Mouse (Mus musculus) frontal cortex, adult (tissue): ENCODE results near the gene Gm20388.

Experiments
- ATAC-seq: cut with Nextera tagmentation; 2 replicates; pipeline ENCODE4 v1.9.2; 2017; ENCODE audit warnings: mild to moderate bottlenecking, moderate library complexity, mixed read lengths; ENCODE audit not compliant: low TSS enrichment

The Gm20388 gene

DNA sequence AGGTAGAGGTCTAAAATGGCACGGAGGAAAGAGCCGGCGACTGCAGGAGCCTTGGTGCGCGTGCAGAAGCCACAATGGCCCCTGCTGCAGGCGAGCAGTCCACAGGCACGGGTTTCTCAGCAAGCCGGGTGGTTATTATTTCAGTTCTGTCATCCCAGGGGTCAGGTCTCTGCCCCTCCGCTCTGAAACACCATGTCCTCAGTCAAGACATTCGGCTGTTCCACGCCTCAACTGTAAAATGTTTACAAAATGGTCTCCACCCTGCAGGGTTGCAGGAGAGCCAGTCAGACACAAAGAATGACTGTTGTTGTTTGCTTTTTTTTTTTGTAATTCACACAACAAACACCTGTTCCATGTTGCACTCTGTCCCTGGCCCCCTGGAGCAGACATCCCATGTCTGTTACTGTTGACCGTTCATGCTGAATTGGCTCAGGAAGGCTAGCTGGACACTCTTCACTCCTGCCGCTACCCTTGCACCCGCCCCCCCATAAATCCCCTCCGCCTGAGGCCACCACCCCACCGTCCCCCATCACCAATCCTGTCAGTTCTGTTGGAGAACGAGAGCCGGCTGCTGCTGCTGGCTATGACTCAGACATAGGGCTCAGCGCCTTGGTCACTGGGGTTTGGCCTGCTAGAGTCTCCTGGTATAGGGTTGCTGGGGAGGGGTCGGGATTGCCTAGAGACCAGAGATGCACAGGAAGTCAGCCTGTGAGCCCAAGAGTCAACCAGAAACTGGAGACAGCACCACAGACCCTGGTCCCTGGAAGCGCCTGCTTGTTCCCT is 350.9 kb downstream of the Gm20388 start:
- no peak for ATAC-seq

DNA sequence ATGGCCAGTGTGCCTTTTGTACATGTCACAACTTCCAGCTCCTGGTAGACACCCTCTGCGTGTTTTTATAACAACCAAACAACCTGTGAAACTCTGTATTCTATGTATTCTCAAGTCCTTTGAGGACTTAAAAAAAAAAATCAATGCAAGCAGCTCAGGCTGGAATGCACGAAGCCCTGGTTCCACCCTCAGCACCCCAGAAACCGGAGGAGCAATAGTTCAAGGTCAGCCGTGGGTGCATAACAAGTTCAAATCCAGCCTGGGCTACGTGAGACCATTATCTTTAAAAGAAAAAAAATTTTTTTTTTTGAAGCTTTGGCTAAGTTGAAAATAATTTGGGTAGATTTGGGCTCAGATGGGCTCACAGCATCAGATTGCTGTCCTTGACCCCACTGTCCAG is 353.2 kb downstream of the Gm20388 start:
- ATAC-seq = no peak

DNA sequence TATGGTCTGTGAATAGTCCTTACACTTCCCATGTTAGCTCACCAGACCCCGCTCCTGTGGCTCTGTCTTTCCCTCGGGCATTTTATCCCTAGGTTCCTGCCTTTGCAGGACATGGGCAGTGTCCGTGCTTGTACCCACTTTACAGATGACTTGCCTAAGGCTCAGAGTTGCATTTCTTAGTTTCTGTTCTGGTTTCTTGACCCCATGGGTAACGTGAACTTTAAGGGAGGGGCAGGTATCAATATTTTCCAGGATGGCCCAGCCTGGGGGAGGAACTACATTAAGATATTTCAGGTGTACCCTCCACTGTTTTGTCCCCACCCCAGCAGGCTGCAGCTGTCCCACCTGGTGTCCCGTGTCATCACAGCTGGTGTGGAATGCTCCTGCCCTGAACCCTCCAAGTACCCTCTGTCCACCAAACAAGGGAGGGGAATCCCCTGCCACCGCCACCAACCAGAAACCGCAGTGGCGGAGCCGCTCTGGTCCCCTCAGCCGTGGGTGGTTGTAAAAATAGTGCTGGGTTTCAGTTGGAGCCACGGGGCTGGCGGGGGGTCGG is 353.8 kb downstream of the Gm20388 start:
- no peak for ATAC-seq

DNA sequence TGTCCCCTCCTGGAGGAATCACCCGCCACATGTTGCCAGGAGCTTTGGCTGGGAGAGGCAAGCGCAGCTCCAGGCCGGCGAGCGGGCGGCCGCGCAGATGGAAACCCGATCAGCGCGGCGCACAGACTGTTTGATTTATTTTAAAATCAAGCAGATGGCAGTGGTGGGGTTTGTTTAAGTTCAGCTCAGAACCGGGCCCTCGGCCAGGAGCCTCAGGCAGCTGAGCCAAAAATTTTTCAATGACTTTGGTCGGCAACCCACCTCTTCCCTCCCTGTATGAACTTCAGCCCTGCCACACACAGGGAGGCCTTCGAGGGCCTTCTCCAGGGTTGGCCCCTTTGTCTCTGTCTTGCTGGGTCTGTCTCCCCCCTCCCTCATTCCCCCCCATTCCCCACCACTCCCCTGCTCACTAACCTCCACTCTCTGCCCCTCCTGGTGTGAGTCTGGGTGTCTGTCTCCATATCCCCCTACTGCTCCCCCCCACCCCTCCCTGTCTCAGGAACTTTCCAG is 354.4 kb downstream of the Gm20388 start:
- ATAC-seq = peak; percentile 57

DNA sequence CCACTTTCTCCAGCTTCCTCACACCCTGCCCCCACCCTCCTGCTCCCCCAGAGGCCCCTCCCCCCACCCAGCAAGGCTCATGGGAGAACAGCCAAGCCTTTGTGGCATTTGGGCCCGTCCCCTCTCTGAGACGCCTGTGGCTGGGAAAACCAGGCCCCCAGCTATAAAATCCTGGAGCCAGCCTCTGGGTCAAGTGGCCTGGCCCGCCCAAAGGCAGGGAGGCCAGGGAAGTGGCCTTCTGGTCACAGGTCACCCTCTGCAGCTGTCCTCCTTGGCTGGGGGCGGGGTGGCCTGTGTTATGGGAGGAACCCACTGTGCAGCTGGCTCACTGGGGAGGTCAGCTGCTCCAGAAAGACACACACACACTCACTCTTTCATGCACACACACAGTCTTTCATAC is 354.8 kb downstream of the Gm20388 start:
- no peak for ATAC-seq

DNA sequence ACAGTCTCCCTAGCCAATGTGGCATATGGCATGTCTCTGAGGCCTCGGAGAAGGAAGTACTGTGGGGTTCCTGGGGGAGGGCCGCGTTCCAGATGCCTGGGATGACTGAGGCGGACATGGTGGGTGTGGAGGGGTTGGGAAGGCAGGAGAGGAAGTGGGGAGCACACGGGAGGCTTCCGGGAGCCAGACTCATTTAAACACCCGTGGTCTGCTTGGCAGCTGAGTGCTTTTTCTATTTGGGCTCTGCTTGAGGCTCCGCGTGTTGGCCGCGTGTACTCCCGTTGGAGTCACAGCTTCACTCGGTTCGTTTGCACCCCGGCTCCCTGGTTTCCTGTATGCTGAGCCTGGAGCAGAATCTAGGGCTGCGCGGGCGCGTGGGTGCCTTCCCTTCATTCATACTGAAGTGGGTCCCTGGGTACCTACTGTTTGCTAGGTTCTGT is 357.9 kb downstream of the Gm20388 start:
- peak; percentile 71 for ATAC-seq

DNA sequence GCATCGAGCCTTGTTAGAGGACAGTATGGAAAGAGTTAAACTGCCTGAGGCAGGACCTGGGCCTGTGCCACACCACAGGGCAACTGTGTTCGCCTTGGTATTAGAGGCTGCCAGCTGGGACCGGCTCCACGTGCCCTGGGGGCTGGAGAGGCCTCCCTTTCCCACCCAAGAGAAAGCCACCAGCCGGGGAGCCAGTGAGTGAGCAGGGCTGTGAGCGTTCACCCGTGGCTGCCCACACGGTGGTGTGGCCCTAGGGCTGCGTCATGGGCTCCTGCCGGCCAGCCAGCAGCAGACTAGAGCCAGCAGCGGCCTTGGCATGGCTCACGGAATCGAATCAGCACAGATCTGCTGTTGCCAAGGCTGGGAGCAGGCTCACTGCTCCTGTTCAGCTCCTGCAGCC is 359.8 kb downstream of the Gm20388 start:
- 0 out of 2 replicates have a peak, but pooled peaks have one; percentile 22 for ATAC-seq

DNA sequence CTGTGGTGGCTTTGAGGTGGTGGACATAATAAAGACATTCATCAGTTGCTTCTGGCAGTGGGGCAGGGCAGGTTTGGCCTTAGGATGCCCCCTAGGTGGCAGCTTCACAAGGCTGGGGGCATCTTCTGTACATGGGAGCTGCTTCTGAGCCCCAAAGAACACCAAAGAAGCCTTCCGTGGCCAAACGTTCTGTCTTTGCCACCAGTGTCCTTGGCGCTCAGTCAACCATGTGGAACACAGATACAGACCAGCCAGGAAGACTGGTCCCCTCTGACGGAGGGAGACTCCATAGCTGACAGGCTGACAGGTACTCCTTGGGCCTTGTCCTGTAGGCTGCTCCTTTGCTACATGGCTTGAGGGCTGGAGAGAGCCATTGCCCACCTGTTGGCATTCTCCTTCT is 362.8 kb downstream of the Gm20388 start:
- no peak for ATAC-seq

DNA sequence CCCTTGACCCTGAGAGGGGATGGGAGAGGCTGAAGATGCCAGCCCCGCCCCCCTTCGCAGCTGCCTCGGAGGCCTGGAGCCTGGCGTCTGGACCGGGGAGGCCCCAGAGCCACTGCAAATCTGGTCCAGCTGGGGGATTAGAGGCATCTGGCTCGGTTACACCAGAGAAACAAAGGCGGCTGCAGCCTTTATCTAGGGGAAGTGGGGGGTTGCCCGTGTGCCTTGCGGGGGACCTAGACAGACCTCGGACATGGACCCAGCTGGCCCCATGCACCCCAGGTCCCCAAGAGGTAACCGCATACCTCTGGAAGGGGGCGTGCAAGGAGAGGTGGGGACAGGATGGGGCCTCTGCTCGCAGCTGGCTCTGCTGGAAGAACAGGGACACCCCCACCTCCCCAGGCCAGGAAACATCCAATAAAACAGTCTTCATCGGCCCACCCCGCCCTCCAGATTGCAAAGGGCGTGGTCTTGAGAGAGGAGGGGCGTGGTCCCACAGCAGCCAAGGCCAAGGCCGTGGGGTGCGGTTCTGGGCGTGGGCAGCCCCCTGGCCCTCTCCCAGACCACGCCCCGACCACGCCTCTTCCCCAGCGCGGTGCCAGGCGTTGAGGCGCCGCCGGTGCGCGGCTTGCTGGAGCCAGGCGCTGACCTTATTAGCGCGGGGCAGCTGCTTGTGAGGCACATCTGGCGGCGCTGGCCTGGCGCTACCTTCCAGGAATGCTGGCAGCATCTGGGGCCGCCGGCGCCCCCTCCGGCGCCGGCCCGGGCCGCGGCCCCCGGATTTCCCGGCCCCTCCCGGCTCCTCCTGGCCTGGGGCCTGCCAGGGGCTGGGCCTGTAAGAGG is 365.6 kb downstream of the Gm20388 start:
- no peak; the same call in 1 of the 2 replicates for ATAC-seq

DNA sequence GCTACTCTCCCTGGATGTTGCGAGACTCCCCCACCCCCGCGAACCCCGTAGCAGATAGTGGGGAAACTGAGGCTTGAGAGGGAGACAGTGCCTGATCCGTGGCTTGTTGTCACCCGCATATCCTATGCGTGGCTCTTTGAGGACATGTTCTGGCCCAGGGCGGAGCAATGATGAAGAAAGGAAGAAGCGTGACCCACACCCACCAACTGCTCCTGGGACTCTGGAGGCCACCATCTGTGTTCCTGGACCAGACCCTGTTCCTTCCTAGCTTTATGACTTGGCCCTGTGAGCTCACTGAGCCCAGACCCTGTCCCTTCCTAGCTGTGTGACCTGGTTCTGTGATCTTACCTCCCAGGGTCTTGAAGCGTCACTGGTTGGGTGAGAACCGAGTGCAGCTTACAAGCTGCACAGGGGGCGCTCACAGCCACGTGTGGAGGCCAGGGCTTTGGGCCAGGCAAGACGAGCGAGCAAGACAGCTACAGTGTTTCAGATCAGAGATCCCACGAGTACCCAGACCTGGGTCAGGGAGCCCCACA is 366.3 kb downstream of the Gm20388 start:
- no peak for ATAC-seq

DNA sequence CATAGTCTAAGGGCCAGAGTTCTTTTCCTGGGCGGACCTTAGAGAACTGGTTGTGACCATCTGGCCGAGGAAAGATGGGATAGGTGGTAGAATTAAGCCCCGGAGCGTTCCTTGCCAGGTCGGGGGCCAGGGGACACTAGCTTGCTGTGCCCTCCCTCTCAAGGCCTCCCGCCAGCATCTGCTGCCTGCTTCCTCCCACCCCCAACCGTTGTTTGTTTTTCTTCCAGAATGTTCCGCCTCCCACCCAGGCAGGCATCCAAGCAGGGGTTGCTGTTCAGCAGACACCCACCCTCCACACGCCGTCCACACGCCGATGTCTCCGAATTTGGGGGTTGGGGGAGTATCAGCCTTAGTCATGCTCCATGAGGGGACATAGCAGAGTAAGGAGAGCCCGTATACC is 367.4 kb downstream of the Gm20388 start:
- ATAC-seq = no peak

DNA sequence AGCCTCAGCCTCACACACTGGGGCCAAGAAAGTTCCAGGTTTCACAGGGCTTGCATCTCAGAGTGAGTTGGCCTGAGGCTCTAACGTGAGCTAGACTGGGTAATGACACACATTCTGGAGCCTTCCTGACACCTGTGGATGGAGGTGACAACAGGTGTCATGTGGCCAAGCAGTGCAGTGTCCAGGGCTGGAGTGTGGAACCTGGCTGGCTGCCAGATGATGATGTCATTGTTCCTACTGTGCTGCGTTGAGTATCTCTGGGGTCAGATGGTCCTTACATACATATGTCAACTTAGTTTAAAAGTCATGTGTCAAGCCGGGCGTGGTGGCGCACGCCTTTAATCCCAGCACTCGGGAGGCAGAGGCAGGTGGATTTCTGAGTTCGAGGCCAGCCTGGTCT is 368.8 kb downstream of the Gm20388 start:
- ATAC-seq = no peak

DNA sequence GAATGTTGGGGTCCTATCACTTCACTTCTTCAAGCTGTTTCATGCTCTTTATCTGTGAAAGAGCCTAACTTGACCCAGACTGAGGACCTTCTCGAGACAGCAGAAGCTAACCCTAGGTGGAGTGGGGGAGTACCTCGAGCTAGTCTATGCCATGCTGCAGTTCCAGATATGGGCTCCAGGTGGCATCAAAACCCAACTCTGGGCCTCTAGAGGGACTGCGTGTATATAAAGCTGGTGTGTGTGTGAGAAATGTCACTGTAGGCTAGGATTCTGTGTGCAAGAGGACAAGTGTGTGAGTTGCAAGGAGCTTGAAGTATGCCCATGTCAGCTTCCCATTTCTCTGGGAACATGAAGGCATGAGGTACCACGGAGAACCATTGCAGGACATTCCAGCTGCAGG is 370.8 kb downstream of the Gm20388 start:
- peak; percentile 72 for ATAC-seq

DNA sequence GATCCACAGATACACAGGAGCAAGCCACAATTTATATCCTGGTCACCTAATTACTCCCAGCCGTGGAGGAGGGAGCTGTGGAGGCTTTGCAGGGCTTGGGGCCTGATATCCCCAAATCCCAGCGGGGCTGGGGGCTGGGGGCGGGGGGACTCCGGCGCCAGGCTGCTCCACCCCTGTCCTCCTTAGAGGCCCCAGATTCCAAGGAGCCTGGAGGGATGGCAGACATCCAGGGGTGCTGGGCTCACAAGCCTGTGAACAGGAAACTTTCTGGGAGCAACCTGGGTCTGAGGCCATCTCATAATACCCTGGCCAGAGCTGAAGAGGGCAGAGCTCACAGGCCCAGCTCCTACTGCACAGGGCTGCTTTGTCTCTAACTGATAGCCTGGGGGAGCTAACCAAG is 371.8 kb downstream of the Gm20388 start:
- ATAC-seq = no peak

DNA sequence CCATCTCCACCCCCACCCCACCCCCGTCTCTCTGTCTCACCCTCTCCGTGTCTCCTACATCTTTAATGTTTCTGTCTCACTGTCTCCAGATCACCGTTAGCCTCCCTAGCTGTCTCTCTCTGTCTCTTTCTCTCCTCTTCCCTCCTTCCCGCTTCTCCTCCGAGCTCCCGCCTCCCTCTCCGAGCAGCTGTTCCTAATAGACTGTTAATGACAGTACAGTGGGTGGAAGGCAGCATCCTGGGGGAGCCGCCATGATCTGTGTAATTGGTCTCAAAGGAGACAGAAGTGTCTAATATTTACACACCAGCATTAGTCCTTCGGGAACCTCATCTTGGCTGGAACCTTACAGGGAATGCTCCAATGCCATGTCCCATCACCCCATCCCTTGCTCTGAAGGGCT is 373.6 kb downstream of the Gm20388 start:
- ATAC-seq = no peak

DNA sequence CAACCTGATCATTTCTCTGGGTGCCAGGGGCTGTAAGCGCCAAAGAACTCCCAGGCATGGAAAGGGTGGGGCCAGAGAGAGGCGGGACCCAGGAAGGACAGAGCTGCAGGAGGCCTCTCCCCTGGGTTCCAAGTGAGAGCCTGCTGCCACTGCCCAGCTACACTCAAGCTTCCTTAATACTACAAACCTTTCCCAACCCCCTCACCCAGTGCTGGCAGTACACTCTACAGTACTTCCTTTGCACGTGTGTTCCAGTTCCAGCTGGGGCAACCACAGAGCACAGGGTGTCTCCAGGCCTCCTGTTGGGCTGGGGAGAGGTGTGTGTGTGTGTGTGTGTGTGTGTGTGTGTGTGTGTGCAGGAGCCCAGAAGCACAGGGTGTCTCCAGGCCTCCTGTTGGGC is 374.4 kb downstream of the Gm20388 start:
- no peak for ATAC-seq

DNA sequence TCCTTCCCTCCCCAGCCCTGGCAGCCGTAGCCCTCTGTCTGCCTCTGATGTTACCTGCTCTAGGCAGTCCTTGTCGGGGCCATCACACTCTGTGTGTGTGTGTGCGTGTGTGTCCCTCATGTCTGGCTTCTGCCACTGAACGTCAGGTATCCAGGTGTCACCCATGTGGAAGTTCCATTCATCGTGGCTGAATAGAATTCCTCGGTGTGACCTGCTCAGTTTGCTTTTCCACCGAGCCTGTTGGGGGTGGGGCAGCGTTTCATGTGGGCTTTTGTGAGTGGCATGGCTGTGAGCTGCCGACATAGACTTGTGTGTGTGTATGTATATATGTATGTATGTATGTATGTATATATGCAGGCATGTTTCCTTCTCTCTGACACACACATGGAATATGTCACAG is 375.2 kb downstream of the Gm20388 start:
- no peak for ATAC-seq

DNA sequence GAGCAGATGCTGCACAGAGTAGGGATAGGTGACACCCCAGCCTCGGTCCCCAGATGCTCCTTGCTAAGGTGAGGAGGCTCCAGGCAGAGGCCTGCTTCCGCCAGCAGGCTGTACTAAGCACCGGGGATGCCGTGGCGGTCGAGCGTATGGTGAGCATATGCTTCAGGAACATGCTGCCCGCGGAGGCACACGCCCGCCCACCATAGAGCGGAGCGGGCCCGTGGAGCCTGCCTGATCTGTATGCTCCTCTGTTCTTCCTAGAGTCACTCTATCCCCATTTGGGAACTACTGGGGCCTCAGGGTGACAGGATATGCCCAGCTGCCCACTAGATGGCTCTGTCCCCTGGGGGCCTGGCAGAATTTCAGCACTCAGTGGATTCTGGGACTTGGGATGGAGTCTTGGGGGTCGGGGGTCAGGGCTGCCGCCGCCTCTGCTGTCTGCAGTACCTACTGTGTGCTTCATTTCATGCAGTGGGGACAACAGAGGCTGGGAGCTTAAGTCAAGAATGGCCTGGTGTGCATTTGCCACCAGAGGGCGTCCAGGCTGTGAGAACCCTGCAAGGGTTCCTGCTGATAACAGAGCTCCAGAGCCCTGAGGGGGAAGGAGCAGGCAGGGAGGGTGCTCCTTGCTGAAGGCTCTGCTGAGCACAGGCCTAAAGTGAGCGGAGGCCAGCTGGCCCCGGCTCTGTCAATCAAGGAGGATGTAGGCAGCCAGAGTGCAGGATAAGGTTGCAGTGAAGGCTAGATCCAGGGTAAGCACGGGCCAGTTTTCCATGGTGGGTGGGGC is 377.7 kb downstream of the Gm20388 start:
- ATAC-seq = peak; percentile 64

DNA sequence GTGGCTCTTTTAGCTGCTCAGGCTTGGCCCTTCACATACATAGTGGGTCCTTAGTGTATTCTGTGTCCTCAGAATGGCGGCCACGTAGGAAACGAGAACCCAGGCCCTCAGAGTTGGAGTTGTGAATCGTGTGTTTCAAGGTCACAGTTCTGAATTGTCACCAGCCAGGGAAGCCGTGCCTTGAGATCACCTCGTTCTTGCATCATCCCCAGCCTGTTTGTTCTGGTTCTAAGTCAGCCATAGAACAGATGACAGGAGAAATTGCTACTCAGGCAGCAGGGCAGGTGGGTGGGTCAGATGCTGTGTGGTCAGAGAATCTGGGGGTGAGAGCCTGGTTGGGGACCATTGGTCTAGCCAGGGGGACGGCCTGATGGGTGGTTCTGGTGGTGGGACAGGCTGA is 378.6 kb downstream of the Gm20388 start:
- ATAC-seq = no peak

DNA sequence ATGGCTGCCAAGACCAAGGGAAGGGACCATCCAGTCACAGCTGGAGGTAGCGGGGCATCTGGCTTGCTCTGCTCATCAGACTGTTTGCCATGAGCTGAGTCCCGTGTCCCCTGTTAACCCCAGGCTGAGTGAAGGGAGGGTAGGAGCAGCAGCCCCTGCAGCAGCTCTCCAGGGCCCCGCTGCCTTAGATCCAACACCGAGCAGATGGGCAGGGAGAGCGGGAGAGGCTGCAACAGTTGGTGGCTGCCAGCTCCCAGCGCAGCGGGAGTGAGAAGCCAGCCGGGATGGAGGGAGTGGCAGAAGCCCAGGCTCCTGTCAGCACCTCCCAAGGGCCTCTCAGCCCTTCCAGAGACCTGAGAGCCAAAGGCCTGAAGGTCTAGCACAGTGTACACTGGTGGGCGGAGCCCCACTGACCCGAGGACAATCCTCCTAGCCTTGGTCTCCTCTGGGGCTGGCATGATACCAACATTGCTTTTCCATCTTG is 379.1 kb downstream of the Gm20388 start:
- peak; percentile 51 for ATAC-seq

DNA sequence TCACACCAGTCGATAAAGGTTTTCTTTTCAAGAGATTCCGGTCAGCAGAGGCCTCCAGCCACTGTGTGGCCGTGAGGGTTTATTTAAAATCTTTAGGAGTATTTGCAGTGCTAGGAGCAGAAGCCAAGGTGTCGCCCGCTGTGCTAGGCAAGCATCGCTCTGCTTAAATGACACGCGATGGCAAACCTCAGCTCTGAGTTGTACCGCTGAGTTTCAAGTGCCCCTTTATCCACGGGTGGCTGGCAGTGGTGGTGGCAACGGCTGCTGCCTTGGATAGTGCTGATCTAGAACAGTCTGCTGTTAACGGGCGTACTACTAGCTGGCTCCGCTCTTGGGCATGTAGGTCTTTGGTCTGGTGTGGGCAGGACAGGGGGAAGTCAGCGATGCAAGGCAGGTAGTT is 380.0 kb downstream of the Gm20388 start:
- ATAC-seq = no peak
